Mouse (Mus musculus) lung, adult 2 months (tissue): ENCODE results near the gene Tfip11.

Experiments
- CTCF ChIP-seq: fragments of 200-500 bp; IDR thresholded peaks from 2 replicates; pipeline ENCODE4 v1.5.1; 2011; ENCODE audit warnings: mild to moderate bottlenecking, low read length, control low read depth; ENCODE audit not compliant: insufficient read depth
- POLR2A ChIP-seq: fragments of 200-500 bp; IDR thresholded peaks from 2 replicates; pipeline ENCODE4 v1.6.1; 2011; ENCODE audit warnings: low read depth, mild to moderate bottlenecking, control low read depth, low read length, borderline replicate concordance; ENCODE audit errors: extremely low read depth

DNA sequence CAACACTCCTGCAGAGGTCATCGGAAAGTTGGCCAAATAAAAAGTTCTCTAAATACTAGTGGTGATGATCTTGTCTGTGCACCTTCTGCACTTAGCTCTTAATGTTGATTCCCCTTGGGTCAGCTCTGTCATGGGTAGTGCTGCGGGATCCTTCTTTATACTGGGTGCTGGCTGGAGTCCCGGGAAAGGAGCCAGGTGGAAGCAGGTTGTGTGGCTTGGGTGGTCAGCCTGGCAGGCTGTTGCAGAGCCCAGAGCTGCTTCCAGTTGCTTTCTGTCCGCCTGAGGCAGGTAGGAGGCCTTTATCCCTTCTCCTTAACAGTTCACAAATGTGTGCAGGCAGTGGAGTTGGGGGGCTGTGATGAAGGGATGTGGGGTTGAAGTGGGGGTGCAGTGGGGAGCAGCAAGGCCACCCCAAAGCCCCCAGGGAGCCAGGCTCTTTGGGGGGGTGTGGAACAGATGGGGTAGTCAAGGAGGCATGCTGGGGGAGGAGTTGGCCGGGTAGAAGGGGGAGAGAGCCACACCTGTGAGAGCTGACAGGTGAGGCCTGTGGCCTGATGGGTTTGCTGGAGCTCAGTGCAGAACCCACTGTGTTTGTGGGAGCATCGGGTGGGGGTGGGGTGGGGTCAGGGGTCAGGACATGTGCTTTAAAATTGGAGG, 43.9 kb upstream of the Tfip11 start:
- TF ChIP-seq CTCF (no peak), POLR2A (no peak)
